Mouse (Mus musculus) gastrocnemius, postnatal 10 days (tissue): Measurements from ENCODE around the gene Csn1s1. TPM values are rescaled to one million over a fixed set of nuclear protein-coding genes. Genes with fewer than 3 reads are reported as not detected.

Experiments used
- DNase-seq: peaks from one replicate; pipeline ENCODE4 v3.0.0; 2021; ENCODE audit warnings: mixed read lengths
- long read RNA-seq, 2 experiments: library from polyadenylated mRNA; stranded (forward); transcript quantifications; one replicate each; pipeline ENCODE4 v2.0.0; 2021
- total RNA-seq, 2 experiments: library from RNA; stranded (reverse); gene quantifications; 2 replicates each; pipeline ENCODE4 v1.2.3; 2021

The Csn1s1 gene
- total RNA-seq: not detected
- long read RNA-seq, experiment 1: 0 reads
- long read RNA-seq, experiment 2: 0 reads

DNA sequence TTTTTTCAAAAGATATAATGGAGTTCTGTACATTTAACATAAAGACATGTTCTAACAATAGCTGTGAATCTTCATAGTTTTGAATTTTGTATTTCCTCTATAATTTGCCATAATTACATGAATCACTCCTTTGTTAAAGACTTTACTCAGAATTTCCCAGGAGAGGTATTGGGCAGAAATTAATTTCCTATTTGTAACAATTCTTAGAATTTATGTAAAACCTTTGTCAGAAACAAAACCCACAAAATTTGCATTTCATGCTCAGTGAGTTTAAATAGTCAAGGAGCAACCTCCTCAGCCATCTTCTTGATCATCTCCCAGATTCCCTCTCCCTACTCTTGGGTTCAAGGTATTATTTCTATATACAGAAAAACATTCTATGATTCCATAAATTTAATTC, at the start of gene Csn1s1:
Gene Csn1s1 (plus strand): TSS at position 301 of the 400 bp plus-strand sequence.
- no peak for DNase-seq

DNA sequence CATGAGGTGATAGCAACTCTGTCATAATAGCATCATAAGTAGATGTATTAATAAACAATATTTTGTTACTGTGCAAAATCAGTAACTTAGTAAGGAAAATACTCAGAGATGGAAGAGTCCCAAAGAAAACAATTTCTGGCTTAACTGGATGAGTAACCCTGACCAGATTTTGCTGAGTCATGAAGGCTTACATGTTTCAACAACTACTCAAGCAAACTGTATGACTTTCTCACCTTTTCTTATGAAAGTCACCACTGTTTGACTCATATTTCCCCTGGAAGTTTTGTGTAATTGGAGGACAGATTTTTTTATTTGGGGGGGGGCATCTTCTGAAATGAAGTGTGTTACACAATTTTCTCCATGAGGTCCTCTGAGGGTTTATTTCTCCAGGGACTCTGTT, 43.3 kb upstream of the Csn1s1 start:
- DNase-seq: no peak

DNA sequence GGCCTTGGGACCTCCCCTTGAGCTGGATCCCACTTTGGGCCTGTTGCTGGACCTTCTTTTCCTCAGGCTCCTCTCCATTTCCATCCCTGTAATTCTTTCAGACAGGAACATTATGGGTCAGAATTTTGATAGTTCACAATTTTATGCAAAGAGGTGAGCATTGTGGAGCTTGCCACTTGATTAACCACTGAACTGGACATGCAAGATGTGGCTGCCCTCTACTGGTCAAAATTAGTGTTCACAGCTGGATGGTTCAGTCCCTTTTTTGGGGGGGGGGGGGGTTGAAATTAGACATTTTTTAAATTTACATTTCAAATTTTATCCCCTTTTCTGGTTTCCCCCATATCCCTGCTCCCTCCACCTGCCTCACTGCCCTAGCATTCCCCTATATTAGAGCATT, 23.2 kb upstream of the Csn1s1 start:
- DNase-seq: peak; percentile 7

DNA sequence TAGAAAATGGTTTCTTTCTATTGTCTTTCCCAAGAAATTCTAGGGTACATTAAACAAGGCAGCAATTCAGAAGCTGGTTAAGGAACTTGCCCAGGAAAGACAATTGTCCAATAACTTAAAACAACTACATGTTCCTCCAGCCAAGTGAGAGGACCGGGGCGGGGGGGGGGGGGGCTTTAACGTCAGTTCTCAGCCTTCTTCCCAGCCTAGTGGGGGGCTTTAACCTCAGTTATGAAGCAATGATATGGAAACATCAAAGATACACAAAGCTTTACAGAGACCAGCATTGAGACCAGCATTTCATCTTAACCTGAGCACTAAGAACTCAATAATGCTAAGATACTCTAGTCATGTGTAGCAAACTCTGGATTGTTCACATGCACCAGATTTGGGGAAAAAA, 33.5 kb downstream of the Csn1s1 start, which contains the start of gene Csn2:
Gene Csn2 (minus strand): TSS at position 101 of the 400 bp plus-strand sequence.
- no peak for DNase-seq

DNA sequence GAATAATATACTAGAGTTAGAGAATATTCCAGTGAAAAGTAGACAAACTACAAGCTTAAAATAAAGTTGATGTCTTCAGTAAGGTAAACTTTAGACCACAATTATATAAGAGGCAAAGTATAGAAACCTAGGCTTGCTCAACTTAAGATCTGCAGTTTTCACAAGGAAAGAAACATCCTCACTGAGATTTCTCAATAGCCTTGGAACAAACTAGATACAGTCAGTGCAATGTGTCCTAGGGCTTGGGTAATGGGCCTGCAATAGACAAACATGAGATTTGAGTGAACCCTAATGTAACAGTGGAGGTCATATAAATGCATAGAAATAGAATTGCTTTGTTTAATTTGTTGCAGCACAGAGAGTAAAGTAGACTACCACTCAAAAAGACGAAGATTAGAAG, 39.9 kb downstream of the Csn1s1 start:
- DNase-seq: no peak

Other genes starting within 250 kb of the Csn1s1 start
- gene Ugt2b38, start 242.0 kb upstream of the Csn1s1 start, total RNA-seq: not detected
- gene Ugt2a2, start 183.9 kb upstream of the Csn1s1 start, total RNA-seq: not detected
- gene Gm43638, start 179.4 kb upstream of the Csn1s1 start, total RNA-seq: not detected
- not detected for gene Ugt2a1, start 175.3 kb upstream of the Csn1s1 start, total RNA-seq
- gene Sult1b1, start 128.0 kb upstream of the Csn1s1 start, total RNA-seq: not detected
- gene Sult1d1, start 97.2 kb upstream of the Csn1s1 start, total RNA-seq: under 1 TPM in 1 of 2 experiments, not detected in 1; 0.32 TPM
- gene Sult1e1, start 74.6 kb upstream of the Csn1s1 start, total RNA-seq: not detected
- gene Csn2, start 33.4 kb downstream of the Csn1s1 start, total RNA-seq: not detected
- gene Csn1s2a, start 108.4 kb downstream of the Csn1s1 start, total RNA-seq: not detected
- not detected for gene Csn1s2b, start 141.9 kb downstream of the Csn1s1 start, total RNA-seq
- not detected for gene Prr27, start 159.5 kb downstream of the Csn1s1 start, total RNA-seq
- not detected for gene Odam, start 218.8 kb downstream of the Csn1s1 start, total RNA-seq